Mouse (Mus musculus) heart, postnatal 10 days (tissue): Measurements from ENCODE around the gene Mogat2. TPM values are rescaled to one million over a fixed set of nuclear protein-coding genes. Genes with fewer than 3 reads are reported as not detected.

Experiments used
- DNase-seq, 2 experiments: peaks; one replicate each; pipeline ENCODE4 v3.0.0; 2021
- intact Hi-C: fragments of 180-260 bp; cut with DNase I; formaldehyde crosslinking; loops from one replicate; pipeline ENCODE4 v1.15.1; 2025
- total RNA-seq, 2 experiments: library from RNA; stranded (reverse); gene quantifications; 2 replicates each; pipeline ENCODE4 v1.2.3; 2021

Mogat2 gene
- not detected for total RNA-seq

DNA sequence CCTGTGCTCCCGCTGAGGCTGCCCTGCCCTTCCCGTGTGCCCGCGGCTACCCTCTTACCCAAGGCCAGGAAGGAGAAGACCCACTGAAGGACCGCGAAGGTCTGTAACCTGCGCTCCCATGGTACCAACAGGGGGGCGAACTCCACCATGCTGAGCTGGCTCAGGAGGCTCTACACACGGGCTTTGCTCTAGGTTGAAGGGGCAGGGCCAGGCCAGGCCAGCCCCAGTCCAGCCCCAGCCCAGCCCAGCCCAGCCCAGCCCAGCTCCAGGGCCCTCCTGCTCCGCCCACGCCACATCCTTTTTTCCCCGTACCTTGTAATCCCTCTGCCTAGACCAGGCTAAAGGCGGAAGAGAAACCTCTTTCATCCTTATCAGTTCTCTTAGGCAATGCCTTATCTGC is at the start of gene Mogat2:
Gene Mogat2, minus strand, starts transcription at position 203 of the 400 bp plus-strand sequence.
- intact Hi-C loops = no loop called here

DNA sequence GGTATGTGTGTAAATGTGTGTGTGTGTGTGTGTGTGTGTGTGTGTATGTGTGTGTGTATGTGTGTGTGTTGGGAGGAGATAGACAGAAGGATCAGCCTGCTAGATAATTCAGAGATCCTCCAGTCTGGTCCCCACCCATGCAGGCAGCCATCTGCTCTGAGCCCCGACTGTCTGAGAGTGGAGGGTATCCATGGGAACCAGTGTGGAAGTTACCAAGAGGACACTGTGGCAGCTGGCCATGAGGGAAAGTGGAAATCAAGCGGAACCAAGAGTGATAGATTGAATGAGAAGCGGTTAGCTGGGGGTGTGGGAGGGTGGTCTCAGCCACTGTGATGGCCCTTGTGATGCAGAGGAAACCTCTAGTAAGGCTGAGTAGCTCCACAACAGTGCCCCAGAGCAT is 48.9 kb upstream of the Mogat2 start:
- intact Hi-C loops = no loop called here
- no peak for DNase-seq

More for the DNA sequence above, at the start of gene Mogat2:
- DNase-seq = no peak

GRCm38 (mm10) chr7:99279586-99279985 is 41.2 kb upstream of the Mogat2 start:
- DNase-seq = no peak
- intact Hi-C loops = no loop called here

- DNase-seq = no peak
- intact Hi-C loops = no loop called here
These were observed 39.9 kb upstream of the Mogat2 start for GRCm38 (mm10) chr7:99278309-99278708.

DNA sequence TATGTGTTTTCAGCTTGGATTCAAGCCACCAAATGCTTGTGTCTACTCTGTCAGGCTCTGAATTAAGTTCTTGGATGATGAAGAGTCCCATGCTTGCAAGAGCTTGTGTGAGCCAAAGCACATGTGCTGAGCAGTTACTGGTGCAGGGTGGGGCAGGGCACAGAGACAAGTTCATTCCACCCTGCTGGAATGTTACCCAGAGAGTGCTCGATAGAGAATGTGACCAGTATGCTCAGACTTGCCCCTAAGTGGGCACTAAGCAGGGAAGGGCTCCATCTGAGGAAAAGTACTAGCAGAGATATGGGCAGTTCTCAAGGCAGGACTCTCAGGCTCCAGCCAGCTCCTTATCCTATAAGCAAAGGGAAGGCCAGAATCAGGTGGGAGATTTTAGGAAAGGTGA is 38.3 kb upstream of the Mogat2 start:
- intact Hi-C loops = no loop called here
- DNase-seq = no peak

DNA sequence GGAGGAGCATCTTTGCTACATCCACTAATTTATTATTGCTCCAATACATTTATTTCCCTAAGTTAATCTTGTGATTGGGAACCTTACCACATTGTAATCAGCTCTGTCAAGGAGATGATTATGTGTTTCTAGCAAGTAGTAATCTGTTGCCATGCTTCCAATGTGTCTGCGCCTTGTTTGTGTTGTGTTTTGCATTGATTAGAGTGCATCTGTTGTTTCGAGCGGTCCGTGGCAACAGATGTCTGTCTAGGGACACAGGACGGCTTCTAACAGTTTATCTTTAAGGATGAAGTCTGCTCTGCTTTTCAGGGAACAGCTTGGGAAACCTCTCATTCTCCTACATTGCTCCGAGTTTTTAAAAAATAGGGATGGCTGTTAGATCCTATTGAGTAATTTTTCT is 36.7 kb upstream of the Mogat2 start:
- intact Hi-C loops = no loop called here
- DNase-seq = no peak

DNA sequence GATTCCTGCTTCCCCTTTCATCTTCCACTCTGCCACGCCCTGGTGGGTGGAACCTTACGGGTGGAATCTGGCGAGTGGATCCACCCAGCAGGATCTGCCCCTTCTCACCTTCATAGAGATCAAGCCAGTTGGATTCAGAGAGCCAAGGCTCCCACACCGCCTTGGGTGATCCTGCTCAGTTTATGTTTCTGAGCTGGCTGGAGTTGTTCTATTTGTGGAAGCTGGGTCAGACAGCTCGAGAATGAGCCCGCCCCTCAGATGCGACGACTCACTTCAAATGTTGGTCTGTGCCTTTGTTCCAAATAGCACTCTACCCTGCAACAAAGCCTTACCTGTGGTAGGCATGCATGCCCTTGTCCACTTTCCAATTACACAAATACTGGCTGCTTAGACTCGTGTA is 33.2 kb upstream of the Mogat2 start:
- peak; percentile 32 to 37 for DNase-seq
- intact Hi-C loops = no loop called here

GRCm38 (mm10) chr7:99268951-99269945 is 30.8 kb upstream of the Mogat2 start:
- intact Hi-C loops = no loop called here
- DNase-seq = peak; percentile 11 to 28

DNA sequence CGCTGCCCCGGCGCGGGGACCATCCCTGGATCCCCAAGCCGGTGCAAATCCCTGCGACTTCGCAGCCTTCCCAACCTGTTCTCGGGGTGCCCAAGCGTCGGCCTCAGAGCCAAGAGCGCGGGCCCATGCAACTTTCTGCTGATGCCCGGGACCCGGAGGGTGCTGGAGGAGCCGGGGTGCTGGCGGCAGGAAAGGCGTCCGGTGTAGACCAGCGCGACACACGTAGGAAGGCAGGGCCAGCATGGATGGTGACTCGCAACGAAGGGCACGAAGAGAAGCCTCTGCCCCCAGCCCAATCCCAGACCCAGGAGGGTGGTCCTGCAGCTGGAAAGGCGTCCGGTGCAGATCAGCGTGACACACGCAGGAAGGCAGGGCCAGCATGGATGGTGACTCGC is 30.1 kb upstream of the Mogat2 start:
- intact Hi-C loops = no loop called here
- DNase-seq = no peak

DNA sequence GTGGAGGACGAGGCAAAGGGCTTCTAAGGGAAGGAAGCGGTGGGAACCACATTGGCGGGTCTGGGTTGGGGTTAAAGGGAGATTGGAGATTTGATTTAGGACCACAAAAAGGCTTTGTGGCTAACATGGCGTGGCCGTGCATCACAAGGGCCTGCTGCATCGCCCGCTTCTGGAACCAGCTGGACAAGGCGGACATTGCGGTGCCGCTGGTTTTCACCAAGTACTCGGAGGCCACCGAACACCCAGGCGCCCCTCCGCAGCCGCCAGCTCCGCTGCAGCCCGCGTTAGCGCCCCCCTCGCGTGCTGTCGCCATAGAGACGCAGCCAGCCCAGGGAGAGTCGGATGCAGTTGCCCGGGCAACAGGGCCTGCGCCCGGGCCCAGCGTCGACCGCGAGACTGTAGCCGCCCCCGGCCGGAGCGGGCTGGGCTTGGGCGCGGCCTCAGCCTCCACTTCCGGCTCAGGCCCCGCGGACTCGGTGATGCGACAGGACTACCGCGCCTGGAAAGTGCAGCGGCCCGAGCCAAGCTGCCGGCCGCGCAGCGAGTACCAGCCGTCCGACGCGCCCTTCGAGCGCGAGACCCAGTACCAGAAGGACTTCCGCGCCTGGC is 29.6 kb upstream of the Mogat2 start:
- peak; percentile 70 to 74 for DNase-seq
- intact Hi-C loops = no loop called here

- intact Hi-C loops = no loop called here
- DNase-seq = peak; percentile 17
These were observed 29.0 kb upstream of the Mogat2 start, which contains the start of gene Map6 for GRCm38 (mm10) chr7:99267251-99267896. Map6 (plus strand) TSS chr7:99267447.

DNA sequence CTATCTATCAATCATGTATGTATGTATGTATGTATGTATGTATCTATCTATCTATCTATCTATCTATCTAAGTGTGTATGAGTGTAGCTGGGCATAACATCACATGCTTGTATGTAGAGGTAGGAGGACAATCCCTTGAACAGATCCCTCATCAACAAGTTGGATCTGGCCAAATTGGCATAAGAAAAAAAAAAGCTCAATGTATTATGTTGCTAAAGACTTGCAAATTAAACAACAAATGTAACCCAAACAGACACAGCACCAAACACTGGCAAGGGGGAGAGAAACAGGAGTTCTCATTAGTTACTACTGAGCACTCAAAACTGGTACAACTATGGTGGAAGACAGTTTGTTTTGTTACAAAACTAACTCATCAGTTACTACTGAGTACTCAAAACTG is 26.2 kb upstream of the Mogat2 start:
- no peak for DNase-seq
- intact Hi-C loops = no loop called here

DNA sequence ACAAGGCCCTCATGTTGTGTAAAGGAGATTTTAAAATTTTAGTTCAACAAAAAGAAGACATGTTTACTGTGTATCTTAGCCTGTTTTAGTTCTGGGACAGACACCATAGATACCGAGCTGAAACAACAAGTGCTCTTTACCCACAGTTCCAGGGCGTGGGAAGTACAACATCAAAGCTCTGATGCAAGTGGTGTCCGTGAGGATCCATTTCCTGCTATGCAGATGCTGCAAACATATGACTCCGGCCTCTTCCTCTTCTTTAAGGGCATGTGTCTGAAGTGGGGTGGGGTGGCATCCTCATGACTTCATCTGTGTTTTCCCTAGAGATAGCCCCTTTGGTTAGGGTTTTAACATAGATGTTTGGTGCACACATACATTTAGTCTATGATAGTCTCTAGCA is 25.1 kb upstream of the Mogat2 start:
- no peak for DNase-seq
- intact Hi-C loops = no loop called here

DNA sequence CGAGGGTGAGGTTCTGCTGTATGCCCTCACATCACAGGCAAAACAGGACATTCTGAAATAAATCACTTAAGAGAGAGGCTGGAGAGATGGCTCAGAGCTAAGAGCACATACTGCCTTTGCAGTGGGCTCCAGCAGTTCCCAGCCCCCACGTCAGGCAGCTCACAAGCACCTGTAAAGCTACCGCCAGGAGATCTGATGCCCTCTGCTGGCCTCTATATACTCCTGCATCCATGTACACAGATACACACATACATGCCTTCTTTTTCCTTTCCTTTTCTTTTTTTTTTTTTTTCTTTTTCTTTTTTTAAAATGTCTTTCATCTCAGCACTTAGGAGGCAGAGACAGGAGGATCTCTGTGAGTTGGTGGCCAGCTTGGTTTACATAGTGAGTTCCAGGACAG is 23.5 kb upstream of the Mogat2 start:
- intact Hi-C loops = no loop called here
- no peak for DNase-seq

DNA sequence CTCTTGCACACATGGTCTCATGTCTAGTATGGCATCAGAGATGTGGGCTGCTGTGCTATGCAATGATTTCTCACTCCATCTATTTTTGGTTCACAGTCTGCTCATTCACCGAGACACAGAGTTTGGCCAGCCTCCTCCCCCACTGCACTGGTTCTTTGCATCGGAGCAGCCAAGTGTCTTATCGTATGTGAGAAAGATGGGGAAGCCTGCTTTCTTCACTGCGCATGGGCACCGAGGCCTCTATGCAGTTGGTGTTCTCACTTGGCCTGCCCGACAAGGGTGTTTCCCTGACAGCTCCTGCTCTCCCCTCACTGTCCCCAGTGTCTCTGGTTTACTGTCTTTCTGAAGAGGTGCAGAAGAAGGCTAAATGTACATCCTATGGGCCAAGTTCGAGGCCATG is 16.6 kb upstream of the Mogat2 start:
- DNase-seq = no peak
- intact Hi-C loops = no loop called here

- DNase-seq = no peak
- intact Hi-C loops = loop anchor here (5.0 kb wide), 1 partner anchor 112 kb away; no protein-coding TSS in a partner anchor
These were observed 12.0 kb upstream of the Mogat2 start for GRCm38 (mm10) chr7:99250386-99250785.

DNA sequence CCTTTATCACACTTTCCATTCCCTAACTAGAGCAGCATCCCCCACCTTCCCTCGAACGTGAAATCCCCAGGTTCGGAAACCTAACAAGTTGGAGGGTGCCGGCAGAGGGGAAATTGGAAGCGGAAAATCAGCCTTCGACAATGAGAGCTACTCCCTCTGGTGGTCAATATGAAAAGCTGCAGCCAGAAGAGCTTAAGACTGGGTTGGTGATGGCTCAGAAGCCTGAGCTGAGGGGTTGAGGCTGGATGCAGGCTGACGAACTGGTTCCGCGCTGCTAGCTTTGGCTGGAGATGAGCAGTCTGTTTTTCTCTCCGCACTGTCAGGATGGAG is 11.1 kb upstream of the Mogat2 start:
- DNase-seq = peak; percentile 65 to 69
- intact Hi-C loops = loop anchor here (5.0 kb wide), 1 partner anchor 142 kb away; no protein-coding TSS in a partner anchor

GRCm38 (mm10) chr7:99248906-99249581 is 10.6 kb upstream of the Mogat2 start:
- DNase-seq = no peak
- intact Hi-C loops = loop anchor here (5.0 kb wide), 1 partner anchor 142 kb away; no protein-coding TSS in a partner anchor

DNA sequence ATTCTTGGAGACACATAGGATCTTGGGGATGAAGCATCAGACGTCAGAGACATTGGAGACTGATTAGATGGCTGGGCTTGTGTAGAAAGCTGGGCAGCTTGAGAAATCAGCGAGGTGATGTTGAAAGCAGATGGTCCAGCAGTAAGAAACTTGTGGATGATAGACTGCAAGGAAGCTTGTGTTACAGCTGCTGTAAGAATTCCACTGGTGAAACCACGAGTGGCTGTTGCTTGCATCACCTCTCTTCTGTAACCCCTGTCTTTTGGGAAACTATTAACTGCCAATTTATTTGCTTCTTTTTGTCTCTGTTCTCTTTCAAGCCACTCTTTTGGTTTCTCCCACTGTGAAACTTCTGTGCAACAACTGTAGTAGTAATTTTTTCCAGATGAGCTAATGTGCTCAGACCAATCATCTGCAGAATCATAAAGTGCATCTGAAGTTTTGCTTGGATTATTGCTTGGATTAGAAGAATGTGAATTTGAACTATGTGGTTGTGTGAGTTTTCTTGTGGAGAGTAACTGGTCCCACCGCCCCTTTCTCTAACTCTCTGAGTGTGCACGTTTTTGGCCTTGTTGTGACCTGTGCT is 9.8 kb upstream of the Mogat2 start:
- intact Hi-C loops = loop anchor here (5.0 kb wide), 1 partner anchor 141 kb away; no protein-coding TSS in a partner anchor

GRCm38 (mm10) chr7:99242097-99242496 is 3.7 kb upstream of the Mogat2 start:
- DNase-seq = no peak
- intact Hi-C loops = no loop called here

More for the DNA sequence above, 9.8 kb upstream of the Mogat2 start:
- no peak for DNase-seq
